Mouse (Mus musculus) spleen, adult 18-20 months (tissue): ENCODE data around the gene Usp16.
"Not testable (repeated sequence)": the region's sequence is repeated elsewhere in the genome, so short reads cannot be mapped to it uniquely, and the experiment has no call there.

Experiments
- DNase-seq, 2 experiments: peaks; one replicate each; pipeline ENCODE4 v3.0.0; 2022; ENCODE audit warnings: mixed read lengths in 2 of 2

Usp16 gene

DNA sequence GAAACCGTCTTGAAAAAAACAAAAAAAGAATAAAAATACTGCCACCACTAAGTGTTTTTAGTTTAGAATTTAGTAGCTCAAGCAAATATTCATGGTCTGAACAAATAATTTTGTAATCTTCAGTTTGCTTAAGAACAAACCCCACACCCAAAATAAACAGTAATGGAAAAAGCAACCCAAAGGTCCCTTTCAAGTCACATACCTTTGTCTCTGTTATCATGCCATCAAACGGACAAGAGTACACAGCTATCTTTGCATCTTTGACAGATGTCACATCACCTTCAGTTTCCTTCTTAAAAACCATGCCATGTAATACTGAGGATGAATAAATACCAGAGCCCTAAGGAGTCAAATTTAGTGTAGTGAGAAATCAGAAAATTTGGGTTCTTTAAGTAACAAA lies 34.1 kb downstream of the Usp16 start:
- no peak for DNase-seq

DNA sequence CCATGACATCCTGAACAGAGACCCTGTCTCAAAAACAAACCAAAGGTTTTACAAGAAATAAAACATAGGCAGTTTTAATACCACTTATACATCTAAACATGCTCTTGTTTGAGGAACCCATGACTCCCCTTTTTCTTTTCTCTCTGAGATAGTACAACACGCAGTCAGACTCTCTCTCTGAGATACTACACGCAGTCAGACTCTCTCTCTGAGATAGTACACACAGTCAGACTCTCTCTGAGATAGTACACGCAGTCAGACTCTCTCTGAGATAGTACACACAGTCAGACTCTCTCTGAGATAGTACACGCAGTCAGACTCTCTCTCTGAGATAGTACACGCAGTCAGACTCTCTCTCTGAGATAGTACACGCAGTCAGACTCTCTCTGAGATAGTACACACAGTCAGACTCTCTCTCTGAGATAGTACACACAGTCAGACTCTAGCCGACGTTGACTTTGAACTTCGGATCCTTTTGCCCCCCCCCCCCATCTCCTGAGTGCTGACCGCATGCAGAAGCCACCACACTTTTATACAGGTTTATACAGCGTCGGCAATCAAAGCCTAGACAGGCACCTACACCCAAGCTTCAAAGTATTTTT lies 37.8 kb downstream of the Usp16 start:
- DNase-seq, result not testable (repeated sequence)

- no peak for DNase-seq
Observed at GRCm38 (mm10) chr16:87494955-87495655, 40.6 kb downstream of the Usp16 start.

GRCm38 (mm10) chr16:87495716-87496447 lies 41.4 kb downstream of the Usp16 start, which contains the start of gene Cct8:
Cct8 (minus strand) TSS chr16:87495873.
- peak; percentile 93 to 96 for DNase-seq

DNA sequence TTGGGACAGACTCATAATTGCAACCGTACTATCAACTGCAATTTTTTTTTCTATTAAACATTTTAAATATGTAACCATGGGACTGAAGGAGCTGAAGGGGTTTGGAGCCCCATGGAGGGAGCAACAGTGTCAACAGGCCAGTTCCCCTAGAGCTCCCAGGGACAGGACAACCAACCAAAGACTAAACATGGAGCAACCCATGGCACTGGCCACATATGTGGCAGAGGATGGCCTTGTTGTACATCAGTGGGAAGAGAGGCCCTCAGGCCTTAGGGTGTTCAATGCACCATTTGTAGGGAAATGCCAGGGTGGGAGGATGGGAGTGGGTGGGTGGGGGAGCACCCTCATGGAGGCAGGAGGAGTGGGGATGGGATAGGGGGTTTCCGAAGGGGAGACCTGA lies 42.2 kb downstream of the Usp16 start:
- no peak for DNase-seq

DNA sequence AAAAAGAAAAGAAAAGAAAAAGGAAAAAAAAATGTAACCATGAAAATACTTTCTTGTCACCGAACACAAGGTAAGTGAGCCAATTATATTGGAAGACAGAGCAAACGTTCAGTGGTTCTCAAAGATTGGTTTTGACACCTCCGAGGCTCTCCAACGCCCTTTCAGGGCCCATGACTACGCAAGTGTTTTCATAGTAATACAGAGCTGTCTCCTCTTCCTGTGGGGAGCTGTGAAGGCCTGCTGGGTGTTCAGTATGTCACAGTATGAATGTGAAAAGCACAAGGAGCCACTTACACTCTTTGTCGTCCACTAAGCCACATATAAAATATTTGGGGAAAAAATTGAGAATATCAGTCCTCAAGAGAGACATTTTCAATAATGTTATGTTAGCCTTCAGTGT lies 42.7 kb downstream of the Usp16 start:
- no peak for DNase-seq

DNA sequence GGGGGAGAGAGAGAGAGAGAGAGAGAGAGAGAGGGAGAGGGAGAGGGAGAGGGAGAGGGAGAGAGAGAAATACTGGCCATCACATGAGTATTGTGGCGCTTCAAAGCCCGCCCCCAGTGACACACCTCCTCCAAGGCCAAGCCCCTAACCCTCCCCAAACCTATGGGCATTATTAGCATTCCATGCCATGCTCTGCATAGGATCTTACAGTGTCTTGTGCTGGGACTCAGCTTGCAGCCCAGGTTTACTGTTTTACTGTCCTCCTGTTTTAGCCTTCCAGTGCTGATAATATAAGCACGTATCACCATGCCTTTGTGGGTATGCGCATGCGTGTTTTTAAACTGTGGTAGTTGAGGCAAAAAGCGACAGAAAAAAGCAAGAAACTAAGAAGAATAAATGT lies 45.1 kb downstream of the Usp16 start:
- no peak for DNase-seq

DNA sequence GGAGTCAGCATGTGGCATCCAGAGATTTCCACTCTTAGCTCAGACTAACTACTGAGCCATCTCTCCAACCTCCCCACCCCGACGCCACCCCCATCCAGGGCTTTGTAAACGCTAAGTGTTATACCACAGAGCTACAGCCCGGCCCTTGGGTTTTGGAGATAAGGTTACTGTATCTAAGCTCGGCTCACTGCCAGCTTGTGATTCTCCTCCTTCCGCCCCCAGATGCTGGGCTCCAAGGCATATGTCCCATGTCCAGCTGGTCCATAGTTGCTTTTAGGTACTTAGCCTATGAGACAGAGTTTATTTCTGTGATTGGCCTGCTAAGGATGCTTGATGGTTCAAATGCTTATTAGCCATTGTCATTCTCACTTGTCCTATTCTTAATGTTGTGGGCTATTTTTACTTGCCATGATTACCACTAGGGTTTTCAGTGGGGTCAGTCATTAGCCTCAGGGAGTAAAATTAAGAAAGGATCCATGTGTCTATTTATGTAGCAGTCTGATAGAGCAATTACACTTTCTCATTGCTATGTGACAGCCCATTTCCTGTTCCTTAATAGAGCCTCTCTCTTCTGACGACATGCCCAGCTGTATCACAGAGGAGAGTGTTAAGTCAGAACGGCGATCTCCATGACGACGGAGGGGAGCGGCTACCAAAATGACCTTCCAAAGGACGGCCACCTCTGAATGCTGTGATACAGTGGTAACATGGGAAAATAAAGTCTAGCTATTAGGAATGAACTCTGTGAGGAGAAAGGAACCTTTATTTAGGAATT lies 47.0 kb downstream of the Usp16 start:
- no peak for DNase-seq

GRCm38 (mm10) chr16:87511706-87512105 lies 57.2 kb downstream of the Usp16 start:
- DNase-seq, result no peak

DNA sequence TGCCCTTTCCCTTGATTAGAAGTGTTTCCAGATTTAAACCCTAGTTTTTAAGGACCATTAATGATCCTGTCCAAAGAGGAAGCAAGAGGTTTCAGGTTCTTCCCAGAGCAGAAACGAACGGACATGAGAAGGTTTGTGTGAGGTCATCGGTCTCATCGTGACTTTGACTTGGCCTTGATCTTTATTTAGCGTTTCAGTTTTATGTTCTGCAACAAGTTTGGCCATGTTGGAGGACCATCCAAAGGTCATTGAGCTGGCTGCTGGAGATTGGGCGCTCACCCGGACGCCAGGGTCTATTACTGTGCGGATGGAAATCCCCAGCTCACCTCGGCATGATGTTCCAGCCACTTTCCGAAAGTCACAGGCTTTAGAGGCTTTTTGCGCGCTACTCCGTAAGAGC lies 57.8 kb downstream of the Usp16 start:
- DNase-seq, result no peak

DNA sequence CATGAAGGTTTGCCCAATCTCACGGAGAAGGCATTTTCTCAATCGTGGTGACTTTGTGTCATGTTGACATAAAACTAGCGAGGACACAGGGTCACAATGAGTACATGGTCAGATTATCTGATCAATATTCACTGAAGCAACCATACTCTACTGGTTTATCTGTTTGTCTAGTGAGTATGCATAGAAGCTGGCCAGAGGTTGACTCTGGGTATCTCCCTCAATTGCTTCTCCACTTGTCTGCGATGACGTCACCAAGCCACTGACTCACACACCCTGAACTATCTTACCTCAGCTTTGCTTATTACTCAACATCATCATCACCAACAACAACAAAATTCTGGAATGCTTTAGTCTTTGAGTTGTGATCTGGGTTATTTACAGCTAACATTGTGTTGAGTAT lies 69.7 kb downstream of the Usp16 start:
- no peak for DNase-seq

DNA sequence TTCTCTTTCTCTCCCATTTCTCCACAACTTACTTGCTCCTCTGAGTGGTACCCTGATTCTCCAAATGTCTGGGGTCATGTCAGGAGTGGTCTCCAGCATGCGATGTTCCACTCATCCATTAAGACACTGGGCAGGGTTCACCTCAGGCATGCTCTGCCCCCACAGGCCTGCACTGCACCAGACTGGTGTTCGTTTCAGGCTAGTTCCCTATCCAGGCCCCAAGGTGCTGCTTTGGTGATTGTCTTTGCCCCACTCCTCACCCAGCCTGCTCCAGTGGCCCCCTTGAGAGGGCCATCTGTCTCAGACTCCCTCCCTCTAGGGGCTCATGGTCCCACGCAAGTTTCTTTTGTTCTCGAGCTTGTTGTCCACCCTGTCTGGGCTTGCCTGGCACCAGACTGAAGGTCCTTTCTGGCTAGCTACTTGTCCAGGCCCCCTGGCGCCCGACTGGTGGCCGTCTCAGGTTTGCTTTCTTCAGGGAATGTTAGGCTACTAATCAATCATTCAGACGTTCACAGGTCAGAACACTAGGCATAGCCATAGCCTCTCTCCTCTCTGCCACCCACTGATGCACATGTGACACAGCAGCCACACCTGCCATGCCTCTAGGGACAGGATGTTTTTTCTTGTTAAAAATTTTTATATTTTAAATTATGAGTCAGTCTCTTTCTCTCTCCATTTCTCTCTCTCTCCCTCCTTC lies 73.2 kb downstream of the Usp16 start:
- no peak for DNase-seq

- DNase-seq, result no peak
Observed at GRCm38 (mm10) chr16:87528755-87529154, 74.3 kb downstream of the Usp16 start.
